Mouse (Mus musculus) heart, adult 2 months (tissue): Measurements from ENCODE around the gene Sppl3.
A peak's percentile ranks its signal among the peaks of the same experiment; 100 is the strongest.

ENCODE experiments used
- CTCF ChIP-seq: fragments of 200-600 bp; IDR thresholded peaks from 2 replicates; pipeline ENCODE4 v1.8.1; 2022; ENCODE audit warnings: antibody characterized with exemption, mild to moderate bottlenecking, moderate library complexity
- EP300 ChIP-seq: fragments of 200-500 bp; IDR thresholded peaks from 2 replicates; pipeline ENCODE4 v1.6.1; 2011; ENCODE audit warnings: low read depth, low read length, control low read depth; ENCODE audit not compliant: insufficient read depth

- TF ChIP-seq EP300: no peak
- TF ChIP-seq CTCF: peak; percentile 11; the same call in 1 of the 2 replicates
Observed at GRCm38 (mm10) chr5:115026170-115026569, 15.2 kb downstream of the Sppl3 start.
